Mouse (Mus musculus) olfactory bulb, adult 2 months (tissue): ENCODE measurements around the gene Gm17079. TPM values are rescaled to one million over a fixed set of nuclear protein-coding genes. Genes with fewer than 3 reads are reported as not detected.
"Not testable (repeated sequence)": the region's sequence is repeated elsewhere in the genome, so short reads cannot be mapped to it uniquely, and the experiment has no call there.

Experiments used
- H3K27ac ChIP-seq: fragments of 200-500 bp; 2 replicates; pipeline ENCODE4 v1.5.1; 2012; ENCODE audit warnings: low read depth, low read length; ENCODE audit not compliant: insufficient read depth
- H3K4me1 ChIP-seq: fragments of 200-500 bp; 2 replicates; pipeline ENCODE4 v1.6.1; 2012; ENCODE audit warnings: low read length; ENCODE audit not compliant: control insufficient read depth, insufficient read depth
- H3K4me3 ChIP-seq: fragments of 200-500 bp; 2 replicates; pipeline ENCODE4 v1.5.1; 2012; ENCODE audit warnings: mild to moderate bottlenecking, low read depth, low read length, moderate library complexity; ENCODE audit not compliant: insufficient read depth
- CTCF ChIP-seq: fragments of 200-500 bp; IDR thresholded peaks from 2 replicates; pipeline ENCODE4 v1.5.1; 2012; ENCODE audit warnings: low read depth, mild to moderate bottlenecking, low read length, moderate library complexity; ENCODE audit not compliant: insufficient read depth
- POLR2A ChIP-seq: fragments of 200-500 bp; IDR thresholded peaks from 2 replicates; pipeline ENCODE4 v1.6.1; 2012; ENCODE audit warnings: mild to moderate bottlenecking, low read depth, low read length, moderate library complexity; ENCODE audit not compliant: insufficient read depth
- WGBS: fragments of 180-500 bp; shearing (Covaris S2); methylation state at CpG from one replicate; pipeline ENCODE4 v1.1.7; 2018; 5-methylcytosine and 5-hydroxymethylcytosine counted together
- polyA plus RNA-seq: library from polyadenylated mRNA; stranded (reverse); fragments of >200 nt; gene quantifications from 2 replicates; pipeline ENCODE4 v1.2.4, GENCODE M21; 2012; ENCODE audit warnings: low replicate concordance; ENCODE audit not compliant: missing spikeins, insufficient read depth, insufficient read length

The Gm17079 gene
- not detected in 2 replicates for polyA plus RNA-seq

GRCm38 (mm10) chr14:51695368-51695767, at the start of gene Gm17079:
Gm17079 (minus strand) TSS chr14:51695468.
- H3K4me1 ChIP-seq, H3K27ac ChIP-seq, H3K4me3 ChIP-seq: not testable (repeated sequence)
- 84% methylated on average over 1 of the region's 2 CpGs for WGBS

- 2% methylated on average over 42 of the region's 42 CpGs for WGBS
- no peak overlapping the region for H3K27ac ChIP-seq
- H3K4me1 ChIP-seq, result peaks cover 29% of the 10 kb centered on the region
- H3K4me3 ChIP-seq, result peak overlapping the region; percentile 8; the same call in 1 of the 2 replicates
- no peak for TF ChIP-seq CTCF
- TF ChIP-seq POLR2A, result no peak
These were observed 45.3 kb upstream of the Gm17079 start for GRCm38 (mm10) chr14:51740347-51741170.

GRCm38 (mm10) chr14:51739150-51739993, 44.1 kb upstream of the Gm17079 start:
- Histone ChIP-seq H3K4me1 (peaks cover 29% of the 10 kb centered on the region), H3K4me3 (no peak overlapping the region), H3K27ac (no peak overlapping the region)
- 2% methylated on average over 24 of the region's 24 CpGs for WGBS
- TF ChIP-seq POLR2A (no peak), CTCF (no peak)

GRCm38 (mm10) chr14:51738411-51739149, 43.3 kb upstream of the Gm17079 start:
- H3K27ac ChIP-seq, result no peak overlapping the region
- 2% methylated on average over 29 of the region's 29 CpGs for WGBS
- no peak for TF ChIP-seq POLR2A
- TF ChIP-seq CTCF, result no peak
- H3K4me1 ChIP-seq, result peaks cover 29% of the 10 kb centered on the region
- 0 out of 2 replicates have a peak overlapping the region, but pooled peaks have one; percentile 9 for H3K4me3 ChIP-seq

- TF ChIP-seq CTCF (no peak), POLR2A (no peak)
- H3K4me3 ChIP-seq, result no peak overlapping the region
- peaks cover 29% of the 10 kb centered on the region for H3K4me1 ChIP-seq
- WGBS, result 17% methylated on average over 12 of the region's 12 CpGs
- H3K27ac ChIP-seq, result no peak overlapping the region
These were observed 42.7 kb upstream of the Gm17079 start for GRCm38 (mm10) chr14:51737967-51738366.

- 56% methylated on average over 1 of the region's 1 CpGs for WGBS
- H3K4me3 ChIP-seq, result no peak within 1 kb of the TSS
- TF ChIP-seq POLR2A (no peak), CTCF (no peak)
These were observed 21.8 kb upstream of the Gm17079 start, which contains the start of gene Gm5800 for GRCm38 (mm10) chr14:51717083-51717482. Gm5800 (minus strand) TSS chr14:51717183.

GRCm38 (mm10) chr14:51677269-51677668, 18.0 kb downstream of the Gm17079 start:
- WGBS, result 94% methylated on average over 5 of the region's 5 CpGs
- TF ChIP-seq CTCF, result no peak
- TF ChIP-seq POLR2A, result no peak
- no peak overlapping the region for H3K27ac ChIP-seq
- H3K4me3 ChIP-seq, result no peak overlapping the region
- no peaks in the 10 kb centered on the region for H3K4me1 ChIP-seq

More at GRCm38 (mm10) chr14:51717083-51717482, 21.8 kb upstream of the Gm17079 start, which contains the start of gene Gm5800:
- H3K4me1 ChIP-seq, result no peaks in the 10 kb centered on the region
- H3K27ac ChIP-seq, result no peak within 1 kb of the TSS

Other genes starting within 250 kb of the Gm17079 start
- gene Vmn2r89, start 243.6 kb downstream of the Gm17079 start, polyA plus RNA-seq, result not detected in 2 replicates
- gene Gm5622, start 142.7 kb downstream of the Gm17079 start, polyA plus RNA-seq, result not detected in 2 replicates
- gene Gm17175, start 121.4 kb downstream of the Gm17079 start, polyA plus RNA-seq, result not detected in 2 replicates
- gene Gm17174, start 103.3 kb downstream of the Gm17079 start, polyA plus RNA-seq, result not detected in 2 replicates
- not detected in 2 replicates for gene Gm17078, start 84.2 kb downstream of the Gm17079 start, polyA plus RNA-seq
- not detected in 2 replicates for gene Gm4181, start 59.8 kb downstream of the Gm17079 start, polyA plus RNA-seq
- gene Gm5800, start 21.7 kb upstream of the Gm17079 start, polyA plus RNA-seq, result not detected in 2 replicates
- not detected in 2 replicates for gene Ang4, start 78.1 kb upstream of the Gm17079 start, polyA plus RNA-seq
- not detected in 2 replicates for gene AY358078, start 104.6 kb upstream of the Gm17079 start, polyA plus RNA-seq
- not detected in 2 replicates for gene Ear6, start 158.2 kb upstream of the Gm17079 start, polyA plus RNA-seq
- not detected in 2 replicates for gene Mettl17, start 189.4 kb upstream of the Gm17079 start, polyA plus RNA-seq
- gene Slc39a2, start 197.4 kb upstream of the Gm17079 start, polyA plus RNA-seq, result not detected in 2 replicates
- gene Ndrg2, start 218.7 kb upstream of the Gm17079 start, polyA plus RNA-seq, result 1,444 TPM in 1 of 2 replicates, not detected in the other
- gene Tppp2, start 223.0 kb upstream of the Gm17079 start, polyA plus RNA-seq, result not detected in 2 replicates
- gene Rnase13, start 227.3 kb upstream of the Gm17079 start, polyA plus RNA-seq, result not detected in 2 replicates